8 mouse cellular contexts compared by ENCODE assay signal in the genomic region with DNA sequence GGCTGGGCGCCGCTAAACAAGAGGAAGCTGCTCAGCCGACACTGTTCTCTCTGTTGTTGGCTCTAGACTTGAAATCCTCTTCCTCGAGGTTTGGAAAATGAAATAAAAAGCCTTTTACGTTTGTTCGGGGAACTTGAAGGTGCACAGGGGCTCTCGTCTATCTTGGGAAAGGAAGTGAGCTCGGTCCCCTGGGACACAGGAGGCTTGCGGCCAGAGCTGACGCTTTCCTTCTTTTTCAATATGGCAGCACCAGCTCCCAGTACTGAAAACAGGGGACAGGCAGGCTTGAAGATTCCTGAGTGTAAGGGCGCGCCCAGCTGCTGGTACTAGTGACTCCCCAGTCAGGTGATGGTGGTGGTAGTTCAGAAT. TPM values are rescaled to one million over a fixed set of nuclear protein-coding genes. Genes with fewer than 3 reads are reported as not detected.
A peak's percentile ranks its signal among the peaks of the same experiment; 100 is the strongest.
DNase-seq lines count a peak whose midpoint lies in the region; ATAC-seq lines count a peak whose summit lies in the region.

No protein-coding gene starts in this region.

- peaks cover 23% of the 10 kb centered on the region for H3K27me3 ChIP-seq in embryonic facial prominence, embryonic 12.5 days
- H3K27me3 ChIP-seq in neural tube, embryonic 13.5 days, result peaks cover 7% of the 10 kb centered on the region; the same call in 1 of the 2 replicates

- peaks cover 7% of the 10 kb centered on the region; the same call in 1 of the 2 replicates for H3K4me1 ChIP-seq in embryonic facial prominence, embryonic 12.5 days
- peaks cover 15% of the 10 kb centered on the region for H3K4me1 ChIP-seq in neural tube, embryonic 13.5 days (replicated peaks)

- peak; percentile 20 for DNase-seq in layer of hippocampus, adult 11-12 months (ENCODE audit: low spot score)
- DNase-seq in layer of hippocampus, adult 8-10 months (ENCODE audit: low spot score in 2 of 2), result no peak
- peak; percentile 66 for DNase-seq in brain, adult 2 months (ENCODE audit: low read depth, low spot score)
- peak; percentile 1 for DNase-seq in large intestine, adult 2 months (ENCODE audit: low read depth, low spot score)
- DNase-seq in gastrocnemius, postnatal 10 days, result no peak
- DNase-seq in gastrocnemius, postnatal 4 days (ENCODE audit: low spot score in 2 of 2), result no peak

- no peaks in the 10 kb centered on the region for H3K9me3 ChIP-seq in embryonic facial prominence, embryonic 12.5 days
- no peaks in the 10 kb centered on the region for H3K9me3 ChIP-seq in neural tube, embryonic 13.5 days

- no peak overlapping the region for H3K27ac ChIP-seq in embryonic facial prominence, embryonic 12.5 days
- H3K27ac ChIP-seq in neural tube, embryonic 13.5 days (replicated peaks), result no peak overlapping the region

- peak overlapping the region; percentile 44 for H3K4me2 ChIP-seq in embryonic facial prominence, embryonic 12.5 days (replicated peaks)
- peak overlapping the region; percentile 74 for H3K4me2 ChIP-seq in neural tube, embryonic 13.5 days

- H3K36me3 ChIP-seq in embryonic facial prominence, embryonic 12.5 days, result no peaks in the 10 kb centered on the region
- no peaks in the 10 kb centered on the region for H3K36me3 ChIP-seq in neural tube, embryonic 13.5 days

- H3K4me3 ChIP-seq in embryonic facial prominence, embryonic 12.5 days, result peak overlapping the region; percentile 28
- H3K4me3 ChIP-seq in neural tube, embryonic 13.5 days, result peak overlapping the region; percentile 50

- under 1% methylated on average over 12 of the region's 12 CpGs for WGBS in embryonic facial prominence, embryonic 12.5 days
- 3% methylated on average over 12 of the region's 12 CpGs for WGBS in large intestine, adult 2 months
- WGBS in neural tube, embryonic 13.5 days, result under 1% methylated on average over 12 of the region's 12 CpGs

- H3K9ac ChIP-seq in embryonic facial prominence, embryonic 12.5 days, result no peak overlapping the region
- peak overlapping the region; percentile 67 for H3K9ac ChIP-seq in neural tube, embryonic 13.5 days

- no peak for ATAC-seq in embryonic facial prominence, embryonic 12.5 days (ENCODE audit: insufficient number of reproducible peaks, insufficient read depth, low FRiP score, low TSS enrichment)
- peak; percentile 74 for ATAC-seq in neural tube, embryonic 13.5 days (ENCODE audit: low read depth)

RNA-seq across cellular contexts. Expression of gene Pcsk1, which starts 0.8 kb away (rescaled TPM):
- total RNA-seq in layer of hippocampus, adult 8-10 months (2022), result 10 to 100 TPM; 18.6 to 25.0 (median 22.5) TPM
- 0.23 and 0.64 TPM in 2 replicates for polyA plus RNA-seq in embryonic facial prominence, embryonic 12.5 days (2016; fragmentation: Nextera tagmentation; extraction: Ambion mirVana)
- 1.6 and 1.9 TPM in 2 replicates for polyA plus RNA-seq in large intestine, adult 2 months (2012; rRNA removed)
- 2.4 and 3.4 TPM in 2 replicates for polyA plus RNA-seq in neural tube, embryonic 13.5 days (2015; fragmentation: Nextera tagmentation; extraction: Ambion mirVana)
- under 1 TPM; 0.52 to 0.70 TPM for total RNA-seq in gastrocnemius, postnatal 10 days (2021)
- under 1 TPM; 0.27 to 0.41 TPM for total RNA-seq in gastrocnemius, postnatal 4 days (2021)

Comparison
In these comparisons a context has a peak if more than half of its experiments do, and no peak if none do; other contexts are left out.
1. DNase-seq: peak in layer of hippocampus, adult 11-12 months (single experiment), brain, adult 2 months (single experiment) and large intestine, adult 2 months (single experiment); none in layer of hippocampus, adult 8-10 months (0 of 2), gastrocnemius, postnatal 10 days (single experiment) and gastrocnemius, postnatal 4 days (0 of 2).
2. RNA of gene Pcsk1, which starts 0.8 kb away (total RNA-seq): 18.6 to 25.0 TPM in layer of hippocampus, adult 8-10 months; 0.52 to 0.70 TPM in gastrocnemius, postnatal 10 days and 0.27 to 0.41 TPM in gastrocnemius, postnatal 4 days; every median in the first group is over 10 times any median in the second.